Mouse (Mus musculus): ENCODE data around the gene Ubr1. TPM values are rescaled to one million over a fixed set of nuclear protein-coding genes. Genes with fewer than 3 reads are reported as not detected.

The Ubr1 gene
- polyA plus RNA-seq, 1 experiment: 21.0 TPM

DNA sequence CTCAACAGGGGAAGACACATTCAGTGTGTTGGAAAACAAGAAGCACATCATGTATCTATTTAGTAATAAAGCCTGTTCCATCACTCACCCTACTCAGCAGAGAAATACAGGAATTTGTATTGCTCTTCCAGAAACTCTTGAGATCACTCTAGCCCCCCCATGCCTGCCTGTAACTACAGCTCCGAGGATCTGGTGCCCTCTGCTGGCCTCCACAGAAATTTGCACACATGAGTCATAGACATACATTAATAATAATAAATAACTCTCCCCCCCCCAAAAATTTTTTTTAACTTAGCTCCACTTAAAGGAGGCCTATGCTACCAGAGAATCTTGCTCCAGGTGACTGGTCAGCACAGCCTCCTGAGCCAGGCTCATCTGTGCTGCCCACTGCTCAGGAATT is 104.0 kb downstream of the Ubr1 start:
- peak in 1 of 2 experiments; percentile 46 for DNase-seq (ENCODE audit: extremely low spot score in 1 of 2, low spot score in 1 of 2)

DNA sequence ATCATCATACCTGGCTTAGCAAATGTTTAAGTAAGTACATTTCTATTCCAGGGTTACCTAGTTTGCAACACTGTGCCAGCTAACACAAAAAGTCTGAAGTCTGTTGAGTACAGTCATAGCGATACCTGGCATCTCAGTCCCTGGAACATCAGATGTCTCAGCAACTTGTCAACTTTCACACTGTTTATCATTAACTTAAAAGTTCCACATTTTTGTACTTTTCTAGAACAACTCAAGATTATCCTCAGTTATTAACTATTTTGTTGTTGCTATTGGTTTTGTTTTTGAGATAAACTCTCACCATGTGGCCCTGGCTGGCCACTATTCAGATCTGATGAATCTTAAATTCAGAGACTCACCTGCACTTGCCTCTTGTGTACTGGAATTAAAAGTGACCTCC is 107.1 kb downstream of the Ubr1 start:
- no peak for DNase-seq (ENCODE audit: extremely low spot score in 1 of 2, low spot score in 1 of 2)

DNA sequence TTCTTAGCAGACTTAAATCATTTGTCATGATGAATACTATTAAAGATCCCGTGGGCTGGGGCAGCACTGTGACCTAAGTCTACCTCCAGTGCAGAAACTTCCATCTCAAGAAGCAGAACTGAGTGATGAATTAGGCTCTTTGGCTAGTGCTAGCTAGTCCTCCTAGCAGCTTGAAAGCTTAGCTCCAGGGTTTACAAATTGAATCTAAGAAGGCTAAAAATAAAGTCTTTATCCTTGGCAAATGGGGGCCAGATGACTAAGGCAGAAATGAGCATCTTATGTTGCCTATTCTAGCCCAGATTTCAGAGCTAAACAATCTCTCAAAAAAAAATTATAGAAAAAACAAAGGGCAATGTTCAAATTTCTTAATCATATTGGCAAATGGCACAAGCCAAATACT is 109.8 kb downstream of the Ubr1 start:
- no peak for DNase-seq (ENCODE audit: extremely low spot score in 1 of 2, low spot score in 1 of 2)

DNA sequence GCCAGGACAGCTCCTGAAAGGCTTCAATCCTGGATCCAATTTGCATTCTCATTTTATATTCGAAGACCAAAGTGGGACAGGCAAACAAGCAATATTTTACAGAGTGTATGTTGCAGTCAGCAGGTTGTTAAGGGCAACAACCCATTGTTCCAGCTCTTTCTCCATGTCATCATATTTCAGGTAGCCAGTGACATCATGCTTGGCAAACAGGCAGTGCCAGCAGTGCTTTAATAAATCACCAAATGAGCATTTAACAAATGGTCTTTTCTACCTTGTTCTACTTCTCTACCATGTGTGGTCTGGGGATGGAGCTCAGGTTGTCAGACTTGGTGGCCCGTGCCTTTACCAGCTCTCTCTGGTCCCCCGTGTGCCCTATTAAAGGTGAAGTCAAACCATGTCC is 112.4 kb downstream of the Ubr1 start:
- no peak for DNase-seq (ENCODE audit: extremely low spot score in 1 of 2, low spot score in 1 of 2)

DNA sequence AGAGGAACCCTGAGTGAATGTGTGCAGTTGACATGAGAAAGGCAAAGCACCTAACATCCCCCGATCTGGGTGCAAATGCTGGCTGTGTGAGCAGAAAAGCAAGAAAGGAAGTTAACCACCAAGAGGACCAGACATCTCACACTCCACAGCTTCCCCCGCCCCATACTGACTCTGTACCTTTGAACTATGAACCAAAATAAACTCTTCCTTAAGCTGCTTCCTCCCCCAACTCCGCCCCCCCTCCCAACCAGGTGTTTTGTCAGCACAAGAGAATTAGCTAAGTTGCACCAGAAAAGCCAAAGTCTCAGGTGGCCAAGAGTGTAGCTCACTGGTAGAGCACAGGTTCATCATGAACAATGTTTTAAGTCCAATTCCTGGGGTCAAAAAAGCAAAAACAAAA is 117.4 kb downstream of the Ubr1 start:
- DNase-seq (ENCODE audit: extremely low spot score in 1 of 2, low spot score in 1 of 2): no peak

DNA sequence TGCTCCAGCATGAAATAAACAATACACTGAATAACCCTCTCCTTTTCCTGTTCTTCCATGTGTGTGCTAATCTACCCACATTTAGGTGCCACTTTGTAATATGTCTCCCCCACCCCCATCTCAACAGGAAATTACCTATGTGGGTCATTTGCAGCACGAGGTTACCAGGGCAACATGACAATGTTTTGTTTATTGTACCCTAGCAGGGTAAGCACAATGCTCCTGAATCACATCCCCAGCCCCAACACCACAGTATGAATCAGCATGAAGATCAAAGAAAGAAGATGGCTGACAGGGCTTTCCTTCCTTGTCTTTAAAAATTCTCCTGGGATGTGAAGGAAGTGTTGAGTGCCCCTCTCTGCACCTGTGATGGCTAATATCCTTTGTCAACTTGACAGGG is 117.9 kb downstream of the Ubr1 start:
- DNase-seq (ENCODE audit: extremely low spot score in 1 of 2, low spot score in 1 of 2): no peak

DNA sequence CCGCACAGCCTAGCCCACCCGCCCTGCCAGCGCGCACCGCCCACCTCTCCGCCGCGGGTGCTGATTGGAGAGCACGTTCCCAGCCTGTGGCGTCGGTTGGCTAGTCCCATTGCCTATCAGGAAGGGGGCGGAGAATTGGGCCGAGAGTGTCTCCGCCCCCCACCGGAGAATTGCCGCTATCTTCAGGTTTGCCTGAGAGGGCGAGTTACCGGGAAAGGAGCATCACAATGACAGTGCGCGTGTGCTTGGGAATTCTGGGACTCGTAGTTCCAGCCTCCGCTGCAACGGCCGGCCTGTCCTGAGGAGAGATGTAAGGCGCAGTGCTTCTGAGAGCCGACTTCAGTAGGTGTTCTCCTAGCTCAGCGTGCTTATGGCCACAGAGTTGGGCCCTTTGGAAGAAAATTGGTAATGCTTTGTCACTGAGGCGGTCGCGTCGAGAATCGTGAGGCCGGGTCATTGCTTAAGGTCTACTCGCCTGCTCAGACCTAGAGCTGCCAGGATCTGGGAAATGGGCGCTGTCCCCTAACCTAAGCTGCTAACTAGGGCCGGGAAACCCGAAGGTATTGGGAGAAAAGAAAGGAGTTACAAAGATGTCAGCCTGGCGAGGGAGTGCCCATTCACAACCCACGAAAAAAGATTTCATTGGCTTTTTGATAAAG is 120.0 kb downstream of the Ubr1 start, which contains the start of gene Ttbk2:
TSS of gene Ttbk2 (minus strand) at position 181 of the 659 bp plus-strand sequence.
- DNase-seq (ENCODE audit: extremely low spot score in 1 of 2, low spot score in 1 of 2): peak; percentile 95 to 99

DNA sequence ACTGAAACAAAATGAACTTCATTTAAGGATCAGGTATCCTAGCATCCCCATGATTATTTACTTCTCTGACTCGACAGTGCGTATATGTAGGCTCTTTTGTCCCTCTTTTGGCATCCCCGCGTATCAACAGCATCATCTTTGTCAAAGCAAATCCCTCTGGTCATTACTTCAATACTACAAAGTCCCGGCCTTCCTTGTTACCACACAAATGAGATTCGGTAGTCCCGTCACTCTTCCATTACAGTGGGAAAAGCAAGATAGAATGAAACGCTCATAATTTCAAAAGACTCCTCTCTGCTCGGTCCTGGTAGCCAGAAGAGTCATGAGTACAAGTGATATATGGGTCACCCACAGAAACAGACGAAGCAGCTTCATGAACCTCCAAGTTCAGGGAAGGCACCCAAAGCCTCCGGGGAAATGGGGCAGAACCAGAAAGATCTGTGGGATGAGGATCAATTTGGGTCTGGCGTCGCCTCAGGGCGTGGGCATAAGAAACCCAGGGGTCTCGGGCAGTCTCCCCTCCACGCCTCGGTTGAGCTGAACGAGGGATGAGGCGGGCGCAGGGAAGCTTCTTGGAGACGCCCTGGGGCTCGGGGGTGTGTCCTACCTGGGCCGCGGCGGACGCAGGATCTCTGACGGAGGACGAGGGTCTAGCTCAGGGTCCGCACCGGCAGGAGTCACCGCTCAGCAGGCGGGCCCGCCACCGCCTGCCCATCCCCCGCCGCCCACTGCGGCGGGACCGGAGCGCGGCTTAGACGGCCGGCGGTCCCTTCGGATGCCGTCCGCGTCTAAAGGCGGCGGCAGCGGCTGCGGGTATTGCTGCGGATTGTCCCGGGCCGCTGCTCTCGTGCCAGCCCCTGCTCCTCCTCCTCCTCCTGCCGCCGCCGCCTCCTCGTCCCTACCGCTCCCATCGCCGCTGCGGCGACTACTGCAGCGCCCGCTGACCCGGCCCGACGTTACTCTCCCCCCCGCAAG is 120.8 kb downstream of the Ubr1 start, which contains the start of gene Cdan1:
TSS of gene Cdan1 (minus strand) at position 680 of the 975 bp plus-strand sequence.
- peak; percentile 20 to 42 for DNase-seq (ENCODE audit: extremely low spot score in 1 of 2, low spot score in 1 of 2)

DNA sequence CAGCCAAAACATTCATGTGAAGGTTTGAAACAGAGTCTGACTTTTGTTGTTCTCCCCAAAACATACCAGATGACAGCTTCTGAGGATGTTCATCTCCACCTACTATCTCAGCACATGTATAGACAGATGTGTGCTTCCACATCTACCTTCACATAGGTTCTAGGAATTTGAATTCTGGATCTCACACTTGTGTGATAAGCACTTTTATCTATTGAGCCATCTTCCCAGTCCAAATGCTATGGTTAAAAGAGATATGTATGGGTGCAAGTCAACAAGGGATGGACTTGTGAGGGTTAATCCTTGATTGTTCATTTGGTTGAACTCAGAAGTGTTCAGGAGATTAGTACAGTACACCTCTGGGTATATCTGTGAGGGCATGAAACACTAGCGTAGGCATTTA is 125.2 kb downstream of the Ubr1 start:
- DNase-seq (ENCODE audit: extremely low spot score in 1 of 2, low spot score in 1 of 2): no peak

DNA sequence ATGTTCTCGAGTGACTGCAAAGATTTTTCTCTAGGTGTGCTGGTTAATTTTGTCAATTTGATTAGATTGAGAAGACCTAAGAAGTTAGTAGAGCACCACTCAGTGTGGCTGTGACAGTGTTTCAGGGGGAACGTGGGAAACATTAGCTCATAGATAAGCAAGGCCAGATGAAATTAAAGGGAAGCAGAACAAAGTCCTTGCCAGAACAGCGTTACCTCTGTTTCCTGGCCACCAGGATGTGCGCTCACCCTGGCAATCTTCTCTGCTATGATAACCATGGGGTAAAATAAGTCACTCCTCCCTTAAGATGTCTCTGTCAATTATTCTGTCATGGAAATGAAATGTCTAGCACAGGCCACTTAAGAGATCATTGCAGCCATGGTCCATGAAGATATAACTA is 126.5 kb downstream of the Ubr1 start:
- DNase-seq (ENCODE audit: extremely low spot score in 1 of 2, low spot score in 1 of 2): no peak

DNA sequence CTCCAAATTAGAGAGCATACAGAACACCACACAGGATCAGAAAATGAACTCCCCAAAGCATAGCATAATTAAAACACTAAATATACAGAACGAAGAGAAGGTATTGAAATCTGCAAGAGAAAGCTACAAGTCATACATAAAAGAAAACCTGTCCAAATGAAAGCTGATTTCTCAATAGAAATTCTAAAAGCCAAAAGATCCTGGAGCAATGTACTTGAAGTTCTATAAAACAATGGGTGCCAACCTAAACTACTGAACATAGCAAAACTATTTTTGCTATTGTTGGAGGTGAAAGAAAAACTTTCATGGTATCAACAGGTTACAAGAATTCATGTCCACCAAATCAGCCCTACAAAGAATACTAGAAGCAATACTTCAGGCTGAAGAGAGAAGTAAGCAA is 129.3 kb downstream of the Ubr1 start:
- DNase-seq (ENCODE audit: extremely low spot score in 1 of 2, low spot score in 1 of 2): no peak

DNA sequence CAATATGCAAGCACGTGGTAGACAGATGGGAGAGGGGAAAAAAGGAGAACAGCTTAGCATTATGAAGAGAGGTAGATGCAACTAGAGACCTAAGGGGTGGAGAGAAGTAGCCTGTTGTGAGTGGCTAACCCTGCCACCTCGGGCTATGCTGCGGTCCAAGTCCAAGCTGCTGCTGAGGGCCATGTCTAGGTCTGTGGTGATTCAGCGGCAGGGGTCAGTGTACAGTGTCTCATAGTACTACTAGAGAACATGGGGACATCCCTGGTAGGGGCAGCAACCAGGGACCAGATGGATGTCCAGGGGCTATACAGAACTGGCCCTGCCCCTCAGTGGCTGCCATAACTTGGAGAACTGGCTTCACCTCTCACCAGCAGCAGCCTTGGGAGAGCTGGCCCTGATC is 135.3 kb downstream of the Ubr1 start:
- no peak for DNase-seq (ENCODE audit: extremely low spot score in 1 of 2, low spot score in 1 of 2)

DNA sequence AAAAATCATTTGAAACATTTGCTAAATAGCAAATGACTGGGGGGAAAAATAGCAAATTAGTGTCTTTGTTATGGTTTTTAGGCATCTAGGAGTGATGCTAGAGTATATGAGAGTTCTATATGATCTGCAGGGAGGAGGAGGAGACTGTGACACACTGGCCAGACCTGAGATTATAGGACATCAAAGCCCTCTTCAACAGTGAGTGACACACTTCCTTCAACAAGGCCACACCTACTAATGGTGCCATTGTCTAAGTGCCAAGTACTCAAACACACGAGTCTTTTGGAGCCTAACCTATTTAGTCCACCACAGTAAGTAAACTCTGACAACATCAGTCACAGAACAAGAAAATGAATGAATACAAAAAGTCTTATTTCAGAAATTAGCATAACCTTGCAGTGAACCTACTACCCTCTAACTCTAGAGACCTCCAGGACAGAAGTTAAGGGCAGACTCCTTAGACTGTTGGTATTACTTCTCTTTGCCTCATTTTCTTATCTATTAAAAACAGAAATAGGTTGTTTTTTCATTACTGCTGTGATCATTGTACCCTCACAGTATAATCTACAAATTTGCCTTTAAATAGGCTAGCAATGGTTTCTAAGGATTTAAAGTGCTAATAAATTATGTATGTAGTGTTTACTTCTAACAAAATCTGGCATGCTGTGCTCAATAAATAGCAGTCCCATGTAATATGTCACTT is 143.4 kb downstream of the Ubr1 start:
- DNase-seq (ENCODE audit: extremely low spot score in 1 of 2, low spot score in 1 of 2): no peak

Other genes with a start within 250 kb of the Ubr1 start
- 26.8 and 31.6 TPM in 2 replicates for gene Cdan1, start 120.6 kb downstream of the Ubr1 start, polyA plus RNA-seq (2012; rRNA removed)
- 18.0 and 20.2 TPM in 2 replicates for gene Ttbk2, start 120.1 kb downstream of the Ubr1 start, polyA plus RNA-seq (2012; rRNA removed)
- gene Tmem62, start 6.3 kb upstream of the Ubr1 start, polyA plus RNA-seq (2012; rRNA removed): 28.1 and 29.7 TPM in 2 replicates
- 74.6 and 83.2 TPM in 2 replicates for gene Ccndbp1, start 37.7 kb upstream of the Ubr1 start, polyA plus RNA-seq (2012; rRNA removed)
- gene Epb42, start 66.4 kb upstream of the Ubr1 start, polyA plus RNA-seq (2012; rRNA removed): not detected in 2 replicates
- 0.04 TPM in 2 replicates for gene Tgm5, start 115.1 kb upstream of the Ubr1 start, polyA plus RNA-seq (2012; rRNA removed)
- 0.69 and 0.78 TPM in 2 replicates for gene Tgm7, start 139.1 kb upstream of the Ubr1 start, polyA plus RNA-seq (2012; rRNA removed)
- gene Adal, start 169.7 kb upstream of the Ubr1 start, polyA plus RNA-seq (2012; rRNA removed): 21.2 and 22.5 TPM in 2 replicates
- gene Lcmt2, start 169.9 kb upstream of the Ubr1 start, polyA plus RNA-seq (2012; rRNA removed): 5.1 and 6.1 TPM in 2 replicates
- gene Tubgcp4, start 199.9 kb upstream of the Ubr1 start, polyA plus RNA-seq (2012; rRNA removed): 32.1 and 34.7 TPM in 2 replicates
- 3.8 and 4.0 TPM in 2 replicates for gene Zscan29, start 200.4 kb upstream of the Ubr1 start, polyA plus RNA-seq (2012; rRNA removed)